Mouse (Mus musculus): ENCODE data around the gene Rasgrf2. TPM values are rescaled to one million over a fixed set of nuclear protein-coding genes. Genes with fewer than 3 reads are reported as not detected.

The Rasgrf2 gene
- polyA plus RNA-seq, 2 experiments: 0.03 to 0.10 TPM

- no peak for TF ChIP-seq EP300 (IDR thresholded peaks at IDR 0.05; ENCODE audit: low read depth)
- no peak for TF ChIP-seq CTCF (IDR thresholded peaks at IDR 0.05; ENCODE audit: low read depth)
- Histone ChIP-seq H3K9ac (replicated peaks) (no peak overlapping the region), H3K4me2 (ENCODE audit: low read depth) (no peak overlapping the region), H3K27me3 (ENCODE audit: control insufficient read depth, insufficient read depth, low read length) (no peaks in the 10 kb centered on the region), H3K4me3 (ENCODE audit: insufficient read depth in 1 of 2, low read depth in 2 of 2, low read length in 2 of 2) (no peak overlapping the region), H3K4me1 (replicated peaks; ENCODE audit: control insufficient read depth in 2 of 2, insufficient read depth in 2 of 2, low read length in 1 of 2) (no peaks in the 10 kb centered on the region), H3K9me3 (ENCODE audit: control insufficient read depth, low read length) (no peaks in the 10 kb centered on the region), H3K36me3 (replicated peaks; ENCODE audit: control insufficient read depth, insufficient read depth, low read depth) (no peaks in the 10 kb centered on the region), H3K27ac (no peak overlapping the region)
- DNase-seq (ENCODE audit: low read depth in 3 of 3, low spot score in 3 of 3): no peak
- no peak for ATAC-seq (ENCODE audit: insufficient read depth)
- 62% methylated on average over 5 of the region's 5 CpGs for whole genome bisulfite sequencing (ENCODE audit: insufficient replicate concordance)
These were observed 103.5 kb downstream of the Rasgrf2 start for GRCm38 (mm10) chr13:92027951-92028350.

GRCm38 (mm10) chr13:92026651-92027050 is 104.8 kb downstream of the Rasgrf2 start:
- ATAC-seq (ENCODE audit: insufficient read depth) (no peak), DNase-seq (ENCODE audit: low read depth in 3 of 3, low spot score in 3 of 3) (no peak)
- no peaks in the 10 kb centered on the region for H3K9me3 ChIP-seq (ENCODE audit: control insufficient read depth, low read length)
- no peaks in the 10 kb centered on the region for H3K4me1 ChIP-seq (replicated peaks; ENCODE audit: control insufficient read depth in 2 of 2, insufficient read depth in 2 of 2, low read length in 1 of 2)
- no peaks in the 10 kb centered on the region for H3K27me3 ChIP-seq (ENCODE audit: control insufficient read depth, insufficient read depth, low read length)
- H3K9ac ChIP-seq (replicated peaks): no peak overlapping the region
- H3K27ac ChIP-seq: no peak overlapping the region
- no peak overlapping the region for H3K4me3 ChIP-seq (ENCODE audit: insufficient read depth in 1 of 2, low read depth in 2 of 2, low read length in 2 of 2)
- no peak for TF ChIP-seq EP300 (IDR thresholded peaks at IDR 0.05; ENCODE audit: low read depth)
- TF ChIP-seq CTCF (IDR thresholded peaks at IDR 0.05; ENCODE audit: low read depth): no peak
- no peak overlapping the region for H3K4me2 ChIP-seq (ENCODE audit: low read depth)
- no peaks in the 10 kb centered on the region for H3K36me3 ChIP-seq (replicated peaks; ENCODE audit: control insufficient read depth, insufficient read depth, low read depth)
- WGBS (ENCODE audit: insufficient replicate concordance): 45% methylated on average over 2 of the region's 2 CpGs

- Histone ChIP-seq H3K36me3 (replicated peaks; ENCODE audit: control insufficient read depth, insufficient read depth, low read depth) (no peaks in the 10 kb centered on the region), H3K4me2 (ENCODE audit: low read depth) (no peak overlapping the region), H3K9me3 (ENCODE audit: control insufficient read depth, low read length) (no peaks in the 10 kb centered on the region), H3K4me1 (replicated peaks; ENCODE audit: control insufficient read depth in 2 of 2, insufficient read depth in 2 of 2, low read length in 1 of 2) (no peaks in the 10 kb centered on the region), H3K4me3 (ENCODE audit: insufficient read depth in 1 of 2, low read depth in 2 of 2, low read length in 2 of 2) (no peak overlapping the region), H3K27ac (no peak overlapping the region), H3K27me3 (ENCODE audit: control insufficient read depth, insufficient read depth, low read length) (no peaks in the 10 kb centered on the region), H3K9ac (replicated peaks) (no peak overlapping the region)
- WGBS (ENCODE audit: insufficient replicate concordance): 79% methylated on average over 3 of the region's 3 CpGs
- no peak for DNase-seq (ENCODE audit: low read depth in 3 of 3, low spot score in 3 of 3)
- ATAC-seq (ENCODE audit: insufficient read depth): no peak
- TF ChIP-seq EP300 (IDR thresholded peaks at IDR 0.05; ENCODE audit: low read depth) (no peak), CTCF (IDR thresholded peaks at IDR 0.05; ENCODE audit: low read depth) (no peak)
These were observed 106.3 kb downstream of the Rasgrf2 start for GRCm38 (mm10) chr13:92025124-92025523.

GRCm38 (mm10) chr13:92022202-92022601 is 109.3 kb downstream of the Rasgrf2 start:
- ATAC-seq (ENCODE audit: insufficient read depth): no peak
- H3K9ac ChIP-seq (replicated peaks): no peak overlapping the region
- WGBS (ENCODE audit: insufficient replicate concordance): 68% methylated on average over 10 of the region's 10 CpGs

GRCm38 (mm10) chr13:91996929-91997328 is 134.5 kb downstream of the Rasgrf2 start:
- Histone ChIP-seq H3K27me3 (ENCODE audit: control insufficient read depth, insufficient read depth, low read length) (no peaks in the 10 kb centered on the region), H3K4me1 (replicated peaks; ENCODE audit: control insufficient read depth in 2 of 2, insufficient read depth in 2 of 2, low read length in 1 of 2) (no peaks in the 10 kb centered on the region), H3K4me2 (ENCODE audit: low read depth) (no peak overlapping the region), H3K9me3 (ENCODE audit: control insufficient read depth, low read length) (no peaks in the 10 kb centered on the region), H3K4me3 (ENCODE audit: insufficient read depth in 1 of 2, low read depth in 2 of 2, low read length in 2 of 2) (no peak overlapping the region), H3K9ac (replicated peaks) (no peak overlapping the region), H3K36me3 (replicated peaks; ENCODE audit: control insufficient read depth, insufficient read depth, low read depth) (no peaks in the 10 kb centered on the region), H3K27ac (no peak overlapping the region)
- DNase-seq (ENCODE audit: low read depth in 3 of 3, low spot score in 3 of 3) (no peak), ATAC-seq (ENCODE audit: insufficient read depth) (no peak)
- WGBS (ENCODE audit: insufficient replicate concordance): 60% methylated on average over 3 of the region's 3 CpGs
- TF ChIP-seq EP300 (IDR thresholded peaks at IDR 0.05; ENCODE audit: low read depth) (no peak), CTCF (IDR thresholded peaks at IDR 0.05; ENCODE audit: low read depth) (no peak)

More at GRCm38 (mm10) chr13:92022202-92022601, 109.3 kb downstream of the Rasgrf2 start:
- H3K4me2 ChIP-seq (ENCODE audit: low read depth): no peak overlapping the region
- H3K9me3 ChIP-seq (ENCODE audit: control insufficient read depth, low read length): no peaks in the 10 kb centered on the region
- H3K4me3 ChIP-seq (ENCODE audit: insufficient read depth in 1 of 2, low read depth in 2 of 2, low read length in 2 of 2): no peak overlapping the region
- H3K27ac ChIP-seq: no peak overlapping the region
- H3K36me3 ChIP-seq (replicated peaks; ENCODE audit: control insufficient read depth, insufficient read depth, low read depth): no peaks in the 10 kb centered on the region
- TF ChIP-seq EP300 (IDR thresholded peaks at IDR 0.05; ENCODE audit: low read depth) (no peak), CTCF (IDR thresholded peaks at IDR 0.05; ENCODE audit: low read depth) (no peak)
- H3K4me1 ChIP-seq (replicated peaks; ENCODE audit: control insufficient read depth in 2 of 2, insufficient read depth in 2 of 2, low read length in 1 of 2): no peaks in the 10 kb centered on the region
- H3K27me3 ChIP-seq (ENCODE audit: control insufficient read depth, insufficient read depth, low read length): no peaks in the 10 kb centered on the region
- no peak for DNase-seq (ENCODE audit: low read depth in 3 of 3, low spot score in 3 of 3)
